13 mouse cellular contexts compared by ENCODE assay signal in the genomic region with DNA sequence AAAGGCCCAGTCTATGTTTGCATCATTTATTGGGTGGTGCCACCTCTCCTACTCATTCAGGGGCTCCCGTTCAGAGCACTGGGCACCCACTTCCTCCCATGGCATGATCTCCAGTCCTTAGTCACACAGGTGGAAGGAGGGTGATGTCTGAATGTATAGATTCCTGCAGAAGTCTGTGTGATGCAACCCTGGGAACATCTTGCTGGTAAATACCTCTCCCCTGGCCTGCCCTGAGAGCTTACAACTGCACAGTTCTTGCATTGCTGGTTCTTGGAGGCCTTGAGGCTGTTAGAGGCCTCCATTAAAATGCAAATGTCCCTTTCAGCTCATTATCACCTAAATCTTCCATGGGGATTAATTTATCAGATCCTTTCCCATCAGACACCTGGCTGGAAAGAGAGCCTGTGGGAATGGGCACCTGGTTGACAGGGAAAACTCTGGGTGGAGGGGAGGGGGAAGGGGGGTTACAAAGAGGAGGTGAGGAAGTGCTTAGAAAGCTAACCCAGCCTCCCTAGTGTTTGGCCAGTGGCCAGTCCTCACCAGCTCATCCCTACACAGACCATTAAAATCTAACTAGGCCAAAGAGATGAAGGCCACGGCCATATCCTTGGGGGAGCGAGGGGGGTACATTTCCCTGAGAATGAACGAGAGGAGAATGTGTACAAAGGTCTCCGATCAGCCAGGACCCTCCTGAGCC.
DNase-seq lines count a peak whose midpoint lies in the region; ATAC-seq lines count a peak whose summit lies in the region.
"Had no signal": no experiment of that assay in that cellular context is flagged by ENCODE, and none has a peak within 500 bp of the region (broad histone marks: within the 10 kb centered on the region; RNA-seq: fewer than 3 reads in every experiment).

No protein-coding gene starts in this region.

- peak overlapping the region; percentile 56; the same call in 1 of the 2 replicates for H3K27ac ChIP-seq in kidney, embryonic 14.5 days (ENCODE audit: low read depth, low read length)
- peak overlapping the region; percentile 66; the same call in 1 of the 2 replicates for H3K27ac ChIP-seq in embryonic facial prominence, embryonic 10.5 days (replicated peaks)
- peak overlapping the region; percentile 69 for H3K27ac ChIP-seq in hindbrain, embryonic 12.5 days
- H3K27ac ChIP-seq in midbrain, embryonic 15.5 days, result no peak overlapping the region

- H3K4me3 ChIP-seq in kidney, embryonic 14.5 days (ENCODE audit: low read length), result no peak overlapping the region
- H3K4me3 ChIP-seq in embryonic facial prominence, embryonic 10.5 days, result no peak overlapping the region
- no peak overlapping the region for H3K4me3 ChIP-seq in hindbrain, embryonic 12.5 days
- H3K4me3 ChIP-seq in midbrain, embryonic 15.5 days, result no peak overlapping the region

- intact Hi-C loops in left cerebral cortex, postnatal 36 days (cut with DNase I), result no loop called here

- DNase-seq in kidney, postnatal 25 days, result no peak
- no peak for DNase-seq in embryonic facial prominence, embryonic 10.5 days (ENCODE audit: low spot score)
- DNase-seq in left cerebral cortex, postnatal 36 days (ENCODE audit: low spot score in 2 of 2), result no peak
- no peak for DNase-seq in Muller cell, postnatal 12 days (ENCODE audit: inconsistent ontology term)
- DNase-seq in urinary bladder, postnatal 10 days (ENCODE audit: low spot score), result no peak
- DNase-seq: adrenal gland, adult 2 months; gastrocnemius, postnatal 36 days; heart, postnatal 4 days; layer of hippocampus, adult 9-11 months; right cerebral cortex, postnatal 14 days had no signal

- H3K36me3 ChIP-seq in kidney, embryonic 14.5 days (ENCODE audit: control insufficient read depth, insufficient read depth, low read length), result no peaks in the 10 kb centered on the region
- no peaks in the 10 kb centered on the region for H3K36me3 ChIP-seq in embryonic facial prominence, embryonic 10.5 days (replicated peaks)
- H3K36me3 ChIP-seq in hindbrain, embryonic 12.5 days, result no peaks in the 10 kb centered on the region
- no peaks in the 10 kb centered on the region for H3K36me3 ChIP-seq in midbrain, embryonic 15.5 days (replicated peaks)

- no peaks in the 10 kb centered on the region for H3K9me3 ChIP-seq in kidney, embryonic 14.5 days (ENCODE audit: control insufficient read depth, low read length)
- H3K9me3 ChIP-seq in embryonic facial prominence, embryonic 10.5 days, result no peaks in the 10 kb centered on the region
- H3K9me3 ChIP-seq in hindbrain, embryonic 12.5 days (replicated peaks), result no peaks in the 10 kb centered on the region
- H3K9me3 ChIP-seq in midbrain, embryonic 15.5 days, result no peaks in the 10 kb centered on the region

- 62% methylated on average over 5 of the region's 5 CpGs for WGBS in kidney, embryonic 14.5 days
- 70% methylated on average over 5 of the region's 5 CpGs for WGBS in embryonic facial prominence, embryonic 10.5 days
- 36% methylated on average over 5 of the region's 5 CpGs for WGBS in hindbrain, embryonic 12.5 days
- 33% methylated on average over 5 of the region's 5 CpGs for WGBS in midbrain, embryonic 15.5 days

- H3K4me2 ChIP-seq in kidney, embryonic 14.5 days (replicated peaks; ENCODE audit: low read depth, low read length), result no peak overlapping the region
- H3K4me2 ChIP-seq in hindbrain, embryonic 12.5 days (replicated peaks), result no peak overlapping the region
- no peak overlapping the region for H3K4me2 ChIP-seq in midbrain, embryonic 15.5 days

- no peaks in the 10 kb centered on the region for H3K27me3 ChIP-seq in kidney, embryonic 14.5 days (ENCODE audit: control insufficient read depth, insufficient read depth, low read length)
- peaks cover 11% of the 10 kb centered on the region for H3K27me3 ChIP-seq in embryonic facial prominence, embryonic 10.5 days (replicated peaks; ENCODE audit: low read depth, poor library complexity, severe bottlenecking)
- peaks cover 5% of the 10 kb centered on the region; the same call in 1 of the 2 replicates for H3K27me3 ChIP-seq in hindbrain, embryonic 12.5 days
- 0 out of 2 replicates have a peak, but pooled peaks cover 3% of the 10 kb centered on the region for H3K27me3 ChIP-seq in midbrain, embryonic 15.5 days (replicated peaks)

- H3K9ac ChIP-seq in kidney, embryonic 14.5 days (ENCODE audit: low read depth, low read length), result no peak overlapping the region
- H3K9ac ChIP-seq in hindbrain, embryonic 12.5 days, result no peak overlapping the region
- H3K9ac ChIP-seq in midbrain, embryonic 15.5 days, result no peak overlapping the region

- peaks cover 16% of the 10 kb centered on the region; the same call in 1 of the 2 replicates for H3K4me1 ChIP-seq in kidney, embryonic 14.5 days (ENCODE audit: control insufficient read depth, insufficient read depth, low read length)
- peaks cover 16% of the 10 kb centered on the region for H3K4me1 ChIP-seq in embryonic facial prominence, embryonic 10.5 days
- H3K4me1 ChIP-seq in hindbrain, embryonic 12.5 days, result peaks cover 21% of the 10 kb centered on the region
- peaks cover 5% of the 10 kb centered on the region for H3K4me1 ChIP-seq in midbrain, embryonic 15.5 days

- ATAC-seq in kidney, embryonic 14.5 days (ENCODE audit: low FRiP score, low TSS enrichment), result peak; percentile 52; the same call in 1 of the 2 replicates
- peak; percentile 66 for ATAC-seq in hindbrain, embryonic 12.5 days (ENCODE audit: low FRiP score)
- 0 out of 2 replicates have a peak, but pooled peaks have one; percentile 11 for ATAC-seq in midbrain, embryonic 15.5 days (replicated peaks)

Comparison
In these comparisons a context has a peak if more than half of its experiments do, and no peak if none do; other contexts are left out.
1. ATAC-seq: peak in every context shown above with its lines; median percentile 66 in hindbrain, embryonic 12.5 days; 52 in kidney, embryonic 14.5 days; 11 in midbrain, embryonic 15.5 days.